Mouse (Mus musculus) CH12.LX (cell line): ENCODE results near the gene Card11. TPM values are rescaled to one million over a fixed set of nuclear protein-coding genes. Genes with fewer than 3 reads are reported as not detected.

Experiments
- DNase-seq: peaks from one replicate; pipeline ENCODE4 v3.0.0-alpha.2; 2013; ENCODE audit errors: extremely low read depth
- H3K27ac ChIP-seq: 2 replicates; pipeline ENCODE4 v1.5.1; 2012; ENCODE audit warnings: low read depth, mild to moderate bottlenecking, control low read depth, moderate library complexity; ENCODE audit not compliant: insufficient read depth
- H3K27me3 ChIP-seq: replicated peaks from 2 replicates; pipeline ENCODE3; 2012; ENCODE audit warnings: inconsistent platforms
- H3K36me3 ChIP-seq, 2 experiments: replicated peaks in 1 of 2; 2 replicates each; pipeline versions ENCODE3 to v1.6.1; 2012; ENCODE audit warnings: inconsistent platforms in 1 of 2, low read length in 1 of 2, mild to moderate bottlenecking in 1 of 2, mixed read lengths in 1 of 2, moderate library complexity in 1 of 2; ENCODE audit not compliant: control insufficient read depth in 1 of 2, insufficient read depth in 1 of 2
- H3K4me1 ChIP-seq, 2 experiments: 2 replicates each; pipeline ENCODE4 v1.6.1; 2012; ENCODE audit warnings: inconsistent platforms in 1 of 2, moderate library complexity in 1 of 2; ENCODE audit not compliant: insufficient read depth in 2 of 2, control insufficient read depth in 1 of 2
- H3K4me2 ChIP-seq: 2 replicates; pipeline ENCODE4 v1.6.1; 2012; ENCODE audit warnings: low read depth, mild to moderate bottlenecking, control low read depth; ENCODE audit not compliant: poor library complexity, insufficient read depth, severe bottlenecking
- H3K4me3 ChIP-seq, 3 experiments: fragments of 150-350 bp in 1 of 3; sonication (generic) in 1 of 3; replicated peaks in 1 of 3; 2 replicates each; pipeline versions ENCODE3 to v1.5.1; 2011 to 2012; ENCODE audit warnings: low read depth in 2 of 3, low read length in 2 of 3, mild to moderate bottlenecking in 2 of 3, moderate library complexity in 2 of 3, control low read depth in 1 of 3, improper control_type of control experiment in 1 of 3, inconsistent platforms in 1 of 3, mixed read lengths in 1 of 3; ENCODE audit not compliant: poor library complexity in 1 of 3
- H3K79me2 ChIP-seq: replicated peaks from 2 replicates; pipeline ENCODE4 v1.6.1; 2012; ENCODE audit warnings: mild to moderate bottlenecking, moderate library complexity; ENCODE audit not compliant: control insufficient read depth, poor library complexity, insufficient read depth, severe bottlenecking; ENCODE audit errors: extremely low read depth
- H3K9ac ChIP-seq: 2 replicates; pipeline ENCODE4 v1.6.1; 2012; ENCODE audit warnings: low read depth, mild to moderate bottlenecking, control low read depth, moderate library complexity; ENCODE audit not compliant: insufficient read depth
- H3K9me3 ChIP-seq: replicated peaks from 2 replicates; pipeline ENCODE3; 2012; ENCODE audit warnings: low read length, inconsistent platforms, mixed read lengths
- BHLHE40 ChIP-seq: IDR thresholded peaks from 2 replicates; pipeline ENCODE4 v1.6.1; 2011; ENCODE audit warnings: mild to moderate bottlenecking, low read depth, low read length, improper control_type of control experiment
- CHD1 ChIP-seq: IDR thresholded peaks from 2 replicates; pipeline ENCODE4 v1.6.1; 2012; ENCODE audit warnings: low read depth, low read length, improper control_type of control experiment, inconsistent platforms
- CTCF ChIP-seq, 2 experiments: IDR thresholded peaks in 1 of 2; conservative IDR thresholded peaks in 1 of 2; 2 replicates each; pipeline ENCODE4 v1.5.1; 2011 to 2012; ENCODE audit warnings: low read depth in 2 of 2, low read length in 2 of 2, improper control_type of control experiment in 1 of 2, inconsistent platforms in 1 of 2, mild to moderate bottlenecking in 1 of 2, moderate library complexity in 1 of 2
- E2F4 ChIP-seq: IDR thresholded peaks from 2 replicates; pipeline ENCODE4 v1.6.1; 2011; ENCODE audit warnings: low read depth, low read length, improper control_type of control experiment; ENCODE audit not compliant: insufficient replicate concordance
- EP300 ChIP-seq: IDR thresholded peaks from 2 replicates; pipeline ENCODE4 v1.6.1; 2011; ENCODE audit warnings: low read length, improper control_type of control experiment
- ETS1 ChIP-seq: conservative IDR thresholded peaks from 2 replicates; pipeline ENCODE4 v1.6.1; 2012; ENCODE audit warnings: low read depth, mild to moderate bottlenecking, inconsistent platforms, low read length, improper control_type of control experiment, moderate library complexity
- IRF4 ChIP-seq: IDR thresholded peaks from 2 replicates; pipeline ENCODE4 v1.6.1; 2014; ENCODE audit warnings: low read depth, mild to moderate bottlenecking, inconsistent platforms, low read length, improper control_type of control experiment
- KAT2A ChIP-seq: IDR thresholded peaks from 2 replicates; pipeline ENCODE4 v1.6.1; 2012; ENCODE audit warnings: low read length, improper control_type of control experiment, inconsistent platforms; ENCODE audit not compliant: insufficient replicate concordance
- MAX ChIP-seq: IDR thresholded peaks from 2 replicates; pipeline ENCODE4 v1.6.1; 2011; ENCODE audit warnings: low read length, improper control_type of control experiment
- MAZ ChIP-seq: IDR thresholded peaks from 2 replicates; pipeline ENCODE4 v1.6.1; 2012; ENCODE audit warnings: low read depth, mild to moderate bottlenecking, inconsistent platforms, low read length, improper control_type of control experiment, moderate library complexity
- MXI1 ChIP-seq: IDR thresholded peaks from 2 replicates; pipeline ENCODE4 v1.6.1; 2011; ENCODE audit warnings: mild to moderate bottlenecking, low read depth, low read length, improper control_type of control experiment
- MYC ChIP-seq: IDR thresholded peaks from 2 replicates; pipeline ENCODE4 v1.6.1; 2011; ENCODE audit warnings: low read depth, mild to moderate bottlenecking, improper control_type of control experiment, low read length
- NELFE ChIP-seq: IDR thresholded peaks from 2 replicates; pipeline ENCODE4 v1.6.1; 2011; ENCODE audit warnings: low read depth, low read length, improper control_type of control experiment
- PAX5 ChIP-seq: IDR thresholded peaks from 2 replicates; pipeline ENCODE4 v1.6.1; 2012; ENCODE audit warnings: low read length, inconsistent platforms, mixed read lengths
- RCOR1 ChIP-seq: conservative IDR thresholded peaks from 2 replicates; pipeline ENCODE4 v1.6.1; 2012; ENCODE audit warnings: low read depth, mild to moderate bottlenecking, inconsistent platforms, low read length, improper control_type of control experiment
- SIN3A ChIP-seq: IDR thresholded peaks from 2 replicates; pipeline ENCODE4 v1.6.1; 2012; ENCODE audit warnings: low read length, improper control_type of control experiment, inconsistent platforms
- SMC3 ChIP-seq: IDR thresholded peaks from 2 replicates; pipeline ENCODE4 v1.6.1; 2011; ENCODE audit warnings: low read depth, low read length, improper control_type of control experiment
- TBP ChIP-seq: conservative IDR thresholded peaks from 2 replicates; pipeline ENCODE4 v1.6.1; 2011; ENCODE audit warnings: low read depth, low read length, improper control_type of control experiment
- TCF12 ChIP-seq: IDR thresholded peaks from 2 replicates; pipeline ENCODE4 v1.6.1; 2014; ENCODE audit warnings: low read depth, mild to moderate bottlenecking, inconsistent platforms, low read length, improper control_type of control experiment
- UBTF ChIP-seq: IDR thresholded peaks from 2 replicates; pipeline ENCODE4 v1.6.1; 2012; ENCODE audit warnings: low read depth, mild to moderate bottlenecking, inconsistent platforms, low read length, improper control_type of control experiment, moderate library complexity
- USF1 ChIP-seq: IDR thresholded peaks from 2 replicates; pipeline ENCODE4 v1.6.1; 2014; ENCODE audit warnings: low read depth, mild to moderate bottlenecking, inconsistent platforms, low read length, improper control_type of control experiment
- USF2 ChIP-seq: conservative IDR thresholded peaks from 2 replicates; pipeline ENCODE4 v1.6.1; 2011; ENCODE audit warnings: low read depth, low read length, improper control_type of control experiment
- ZC3H11A ChIP-seq: IDR thresholded peaks from 2 replicates; pipeline ENCODE4 v1.6.1; 2012; ENCODE audit warnings: low read depth, mild to moderate bottlenecking, inconsistent platforms, low read length, improper control_type of control experiment
- ZKSCAN1 ChIP-seq: IDR thresholded peaks from 2 replicates; pipeline ENCODE4 v1.6.1; 2012; ENCODE audit warnings: low read depth, inconsistent platforms, low read length, improper control_type of control experiment, borderline replicate concordance
- ZMIZ1 ChIP-seq: IDR thresholded peaks from 2 replicates; pipeline ENCODE4 v1.6.1; 2012; ENCODE audit warnings: low read depth, mild to moderate bottlenecking, inconsistent platforms, low read length, improper control_type of control experiment
- ZNF384 ChIP-seq: IDR thresholded peaks from 2 replicates; pipeline ENCODE4 v1.6.1; 2012; ENCODE audit warnings: low read depth, low read length, improper control_type of control experiment, inconsistent platforms
- dilution Hi-C: fragments of 300-500 bp; cut with MboI; formaldehyde crosslinking; loops from 2 replicates; pipeline ENCODE4 v1.14.3; 2020; ENCODE audit warnings: low sequenced_read_pairs; ENCODE audit not compliant: extremely low pct_unique_long_range_greater_than_20kb, extremely low pct_ligation_motif_present
- in situ Hi-C: fragments of 300-500 bp; cut with MboI; formaldehyde crosslinking; loops from 3 replicates; pipeline ENCODE4 v1.14.3; 2019; ENCODE audit warnings: low sequenced_read_pairs, low pct_ligation_motif_present, low pct_unique_long_range_greater_than_20kb, mixed read lengths
- polyA plus RNA-seq: library from polyadenylated mRNA; unstranded; fragments of >175 nt; gene quantifications from 2 replicates; pipeline ENCODE4 v1.2.1, GENCODE M21; 2012; ENCODE audit warnings: low read depth; ENCODE audit not compliant: insufficient read length
- total RNA-seq, 2 experiments: library from RNA; depleted of rRNA; stranded (reverse); fragments of 300-350 nt in 1 of 2; fragments of >200 nt in 1 of 2; gene quantifications; 2 replicates each; pipeline ENCODE4 v1.2.3; 2012 to 2014

Gene Card11
- total and polyA plus RNA-seq, 3 experiments: 16.1 to 84.6 (median 31.9) TPM

DNA sequence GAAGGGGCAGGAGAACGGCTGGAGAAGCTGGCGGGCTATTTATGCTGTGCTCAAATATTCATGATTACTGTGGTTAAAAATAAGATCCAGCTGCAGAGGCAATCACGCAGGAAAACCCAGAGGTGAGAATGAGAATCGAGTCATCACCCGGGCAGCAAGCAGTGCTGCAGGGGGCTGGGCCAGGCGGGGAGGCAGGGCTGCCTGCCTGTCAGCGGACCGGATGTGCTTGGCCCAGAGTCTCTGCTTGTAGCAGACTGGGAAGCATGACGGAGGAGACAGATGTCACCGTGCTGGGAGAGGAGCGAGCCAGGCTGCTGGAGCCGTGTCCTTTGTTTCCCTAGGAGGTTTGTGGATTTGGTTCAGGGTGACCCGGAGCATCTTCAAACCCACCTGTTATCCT, 115.4 kb downstream of the Card11 start:
- Histone ChIP-seq H3K27me3 (no peaks in the 10 kb centered on the region), H3K9me3 (peaks cover 7% of the 10 kb centered on the region), H3K9ac (no peak overlapping the region), H3K4me1 (peaks cover 2 to 19% of the 10 kb centered on the region in 2 experiments; a peak in 3 of 4 replicates), H3K79me2 (no peaks in the 10 kb centered on the region), H3K4me3 (no peak overlapping the region), H3K4me2 (no peak overlapping the region), H3K36me3 (peaks cover 86 to 96% of the 10 kb centered on the region in 2 experiments), H3K27ac (no peak overlapping the region)
- TF ChIP-seq EP300 (no peak), E2F4 (no peak), ZC3H11A (no peak), IRF4 (no peak), USF1 (no peak), MXI1 (no peak), UBTF (no peak), ZNF384 (no peak), KAT2A (no peak), SMC3 (no peak), TCF12 (no peak), RCOR1 (no peak), PAX5 (no peak)
- dilution Hi-C loops: no loop called here
- in situ Hi-C loops: no loop called here
- DNase-seq: no peak

DNA sequence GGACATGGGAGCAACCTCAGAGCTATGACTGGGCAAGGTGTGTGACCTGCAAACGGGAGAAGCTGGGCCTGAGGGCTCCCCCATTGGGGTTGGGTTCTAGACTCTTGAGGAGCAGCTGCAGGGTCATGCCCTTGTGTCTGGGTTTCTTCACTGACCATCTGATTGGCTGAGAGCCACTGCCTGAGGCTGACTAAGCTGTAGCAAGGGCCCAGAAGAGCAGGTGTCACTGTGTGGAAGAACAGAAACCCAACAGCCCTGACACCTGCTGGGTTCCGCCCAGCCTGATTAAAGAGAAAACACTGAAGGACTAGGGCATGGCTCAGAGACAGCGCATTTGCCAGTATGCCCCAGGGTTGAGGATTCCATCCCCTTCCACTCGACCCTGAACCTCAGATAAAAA, 118.0 kb downstream of the Card11 start:
- H3K27ac ChIP-seq: no peak overlapping the region
- peaks cover 2 to 19% of the 10 kb centered on the region in 2 experiments; a peak in 3 of 4 replicates for H3K4me1 ChIP-seq
- H3K27me3 ChIP-seq: no peaks in the 10 kb centered on the region
- no peak overlapping the region for H3K9ac ChIP-seq
- TF ChIP-seq UBTF (no peak), IRF4 (no peak), SMC3 (no peak), SIN3A (no peak), CTCF (conservative IDR thresholded peaks at IDR 0.05 in 1 of 2, IDR thresholded peaks at IDR 0.05 in 1 of 2; ENCODE audit: low read depth in 2 of 2, low read length in 2 of 2) (no peak), ZKSCAN1 (no peak), ZC3H11A (no peak), MYC (no peak), CHD1 (no peak), E2F4 (no peak), ETS1 (no peak), BHLHE40 (no peak), NELFE (no peak), MAX (no peak), USF1 (no peak), TBP (no peak), USF2 (no peak), ZMIZ1 (no peak), MAZ (no peak), TCF12 (no peak)
- H3K4me3 ChIP-seq: no peak overlapping the region
- dilution Hi-C loops: no loop called here
- H3K79me2 ChIP-seq: no peaks in the 10 kb centered on the region
- peaks cover 87 to 96% of the 10 kb centered on the region in 2 experiments for H3K36me3 ChIP-seq
- H3K4me2 ChIP-seq: no peak overlapping the region
- in situ Hi-C loops: no loop called here
- DNase-seq: no peak
- peaks cover 11% of the 10 kb centered on the region for H3K9me3 ChIP-seq
